Mouse (Mus musculus) hindbrain, embryonic 11.5 days (tissue): ENCODE results near the gene Heatr3. TPM values are rescaled to one million over a fixed set of nuclear protein-coding genes. Genes with fewer than 3 reads are reported as not detected.

ENCODE experiments used
- ATAC-seq: fragments of 200-750 bp; cut with Nextera tagmentation; 2 replicates; pipeline ENCODE4 v1.8.0; 2017; ENCODE audit warnings: mild to moderate bottlenecking, moderate TSS enrichment, moderate library complexity; ENCODE audit not compliant: low FRiP score
- DNase-seq: peaks from one replicate; pipeline ENCODE4 v3.0.0-alpha.2; 2015; ENCODE audit warnings: low spot score
- H3K27ac ChIP-seq: fragments of 300-500 bp; sonication (generic); 2 replicates; pipeline ENCODE4 v1.5.1; 2014; ENCODE audit warnings: mild to moderate bottlenecking, low read depth, low read length
- H3K27me3 ChIP-seq: fragments of 300-500 bp; sonication (generic); 2 replicates; pipeline ENCODE4 v1.6.1; 2014; ENCODE audit warnings: mild to moderate bottlenecking, low read length, moderate library complexity, mixed read lengths; ENCODE audit not compliant: control insufficient read depth, insufficient read depth
- H3K36me3 ChIP-seq: fragments of 300-500 bp; sonication (generic); 2 replicates; pipeline ENCODE4 v1.6.1; 2014; ENCODE audit warnings: mild to moderate bottlenecking, low read length, moderate library complexity, mixed read lengths; ENCODE audit not compliant: control insufficient read depth, insufficient read depth
- H3K4me1 ChIP-seq: fragments of 300-500 bp; sonication (generic); replicated peaks from 2 replicates; pipeline ENCODE4 v1.6.1; 2014; ENCODE audit warnings: low read length, mixed read lengths; ENCODE audit not compliant: control insufficient read depth, insufficient read depth
- H3K4me2 ChIP-seq: fragments of 300-500 bp; sonication (generic); replicated peaks from 2 replicates; pipeline ENCODE4 v1.6.1; 2014; ENCODE audit warnings: mild to moderate bottlenecking, low read depth, low read length
- H3K4me3 ChIP-seq: fragments of 300-500 bp; sonication (generic); 2 replicates; pipeline ENCODE4 v1.5.1; 2014; ENCODE audit warnings: low read depth, low read length
- H3K9ac ChIP-seq: fragments of 300-500 bp; sonication (generic); 2 replicates; pipeline ENCODE4 v1.6.1; 2014; ENCODE audit warnings: low read depth, low read length
- H3K9me3 ChIP-seq: fragments of 300-500 bp; sonication (generic); 2 replicates; pipeline ENCODE4 v1.6.1; 2016; ENCODE audit warnings: low read length; ENCODE audit not compliant: control insufficient read depth
- WGBS: fragments of 180-500 bp; shearing (Covaris S2); extraction: QIAGEN DNeasy Blood & Tissue Kit; methylation state at CpG from one replicate; pipeline ENCODE4 v1.1.7; 2014; 5-methylcytosine and 5-hydroxymethylcytosine counted together
- polyA plus RNA-seq: library from polyadenylated mRNA; unstranded; fragments of >200 nt; fragmentation: Nextera tagmentation; extraction: Ambion mirVana; gene quantifications from 2 replicates; pipeline ENCODE4 v1.2.1, GENCODE M21; 2014

Heatr3 gene
- 47.9 and 48.4 TPM in 2 replicates for polyA plus RNA-seq

GRCm38 (mm10) chr8:88137748-88138484 is at the start of gene Heatr3:
Heatr3 (plus strand) TSS chr8:88137855.
- no peaks in the 10 kb centered on the region for H3K36me3 ChIP-seq
- DNase-seq = peak; percentile 97
- peak within 1 kb of the TSS; percentile 91 for H3K4me3 ChIP-seq
- under 1% methylated on average over 67 of the region's 79 CpGs for WGBS
- H3K9ac ChIP-seq = peak within 1 kb of the TSS; percentile 88
- ATAC-seq = peak; percentile 97
- peak within 1 kb of the TSS; percentile 83 for H3K27ac ChIP-seq
- H3K4me2 ChIP-seq = peak within 1 kb of the TSS; percentile 73
- no peaks in the 10 kb centered on the region for H3K27me3 ChIP-seq
- H3K9me3 ChIP-seq = no peaks in the 10 kb centered on the region
- 0 out of 2 replicates have a peak, but pooled peaks cover 3% of the 10 kb centered on the region for H3K4me1 ChIP-seq

- Histone ChIP-seq H3K27ac (no peak overlapping the region), H3K4me1 (no peaks in the 10 kb centered on the region), H3K36me3 (no peaks in the 10 kb centered on the region), H3K27me3 (no peaks in the 10 kb centered on the region), H3K9ac (no peak overlapping the region), H3K9me3 (no peaks in the 10 kb centered on the region), H3K4me3 (no peak overlapping the region), H3K4me2 (no peak overlapping the region)
- DNase-seq (no peak), ATAC-seq (no peak)
Observed at GRCm38 (mm10) chr8:88088006-88088405, 49.6 kb upstream of the Heatr3 start.

- ATAC-seq (no peak), DNase-seq (no peak)
- 95% methylated on average over 2 of the region's 2 CpGs for WGBS
- Histone ChIP-seq H3K4me1 (no peaks in the 10 kb centered on the region), H3K27me3 (no peaks in the 10 kb centered on the region), H3K36me3 (no peaks in the 10 kb centered on the region), H3K4me3 (no peak overlapping the region), H3K27ac (no peak overlapping the region), H3K4me2 (no peak overlapping the region), H3K9ac (no peak overlapping the region), H3K9me3 (no peaks in the 10 kb centered on the region)
Observed at GRCm38 (mm10) chr8:88091661-88092060, 46.0 kb upstream of the Heatr3 start.

- no peaks in the 10 kb centered on the region for H3K27me3 ChIP-seq
- no peak overlapping the region for H3K9ac ChIP-seq
- 66% methylated on average over 4 of the region's 4 CpGs for WGBS
- H3K27ac ChIP-seq = no peak overlapping the region
- H3K4me1 ChIP-seq = no peaks in the 10 kb centered on the region
- no peaks in the 10 kb centered on the region for H3K9me3 ChIP-seq
- H3K4me3 ChIP-seq = no peak overlapping the region
- DNase-seq (peak; percentile 8), ATAC-seq (no peak)
- H3K36me3 ChIP-seq = no peaks in the 10 kb centered on the region
- H3K4me2 ChIP-seq = no peak overlapping the region
Observed at GRCm38 (mm10) chr8:88093367-88093766, 44.3 kb upstream of the Heatr3 start.

- H3K9ac ChIP-seq = no peak overlapping the region
- no peaks in the 10 kb centered on the region for H3K9me3 ChIP-seq
- no peaks in the 10 kb centered on the region for H3K36me3 ChIP-seq
- DNase-seq (no peak), ATAC-seq (no peak)
- WGBS = 85% methylated on average over 4 of the region's 4 CpGs
- no peak overlapping the region for H3K4me2 ChIP-seq
- H3K27ac ChIP-seq = no peak overlapping the region
- H3K4me1 ChIP-seq = no peaks in the 10 kb centered on the region
- H3K27me3 ChIP-seq = no peaks in the 10 kb centered on the region
- H3K4me3 ChIP-seq = no peak overlapping the region
Observed at GRCm38 (mm10) chr8:88098856-88099255, 38.8 kb upstream of the Heatr3 start.

GRCm38 (mm10) chr8:88099526-88099925 is 38.1 kb upstream of the Heatr3 start:
- Histone ChIP-seq H3K4me3 (no peak overlapping the region), H3K36me3 (no peaks in the 10 kb centered on the region), H3K9me3 (no peaks in the 10 kb centered on the region), H3K27ac (no peak overlapping the region), H3K27me3 (no peaks in the 10 kb centered on the region), H3K9ac (no peak overlapping the region), H3K4me2 (no peak overlapping the region), H3K4me1 (no peaks in the 10 kb centered on the region)
- WGBS = 0% methylated on average over 1 of the region's 1 CpGs
- DNase-seq = peak; percentile 74
- no peak for ATAC-seq

- no peaks in the 10 kb centered on the region for H3K4me1 ChIP-seq
- H3K27me3 ChIP-seq = no peaks in the 10 kb centered on the region
- H3K4me3 ChIP-seq = no peak overlapping the region
- no peaks in the 10 kb centered on the region for H3K36me3 ChIP-seq
- ATAC-seq = no peak
- WGBS = 92% methylated on average over 4 of the region's 4 CpGs
- H3K27ac ChIP-seq = no peak overlapping the region
- DNase-seq = no peak
- no peak overlapping the region for H3K9ac ChIP-seq
- no peaks in the 10 kb centered on the region for H3K9me3 ChIP-seq
- H3K4me2 ChIP-seq = no peak overlapping the region
Observed at GRCm38 (mm10) chr8:88109241-88109640, 28.4 kb upstream of the Heatr3 start.

- ATAC-seq (peak; percentile 100), DNase-seq (peak; percentile 98)
- Histone ChIP-seq H3K4me1 (no peaks in the 10 kb centered on the region), H3K36me3 (peaks cover 2% of the 10 kb centered on the region; the same call in 1 of the 2 replicates), H3K9ac (peak within 1 kb of the TSS; percentile 94), H3K9me3 (no peaks in the 10 kb centered on the region), H3K4me3 (peak within 1 kb of the TSS; percentile 95), H3K4me2 (peak within 1 kb of the TSS; percentile 48), H3K27ac (peak within 1 kb of the TSS; percentile 66; the same call in 1 of the 2 replicates), H3K27me3 (no peaks in the 10 kb centered on the region)
- under 1% methylated on average over 48 of the region's 49 CpGs for WGBS
Observed at GRCm38 (mm10) chr8:88118456-88119036, 19.1 kb upstream of the Heatr3 start, which contains the start of gene Cnep1r1. Cnep1r1 (plus strand) TSS chr8:88118769.

GRCm38 (mm10) chr8:88119076-88119475 is 18.6 kb upstream of the Heatr3 start:
- DNase-seq = no peak
- Histone ChIP-seq H3K9ac (peak overlapping the region; percentile 94), H3K4me1 (no peaks in the 10 kb centered on the region), H3K27me3 (no peaks in the 10 kb centered on the region), H3K27ac (peak overlapping the region; percentile 66; the same call in 1 of the 2 replicates), H3K4me2 (peak overlapping the region; percentile 48), H3K36me3 (peaks cover 2% of the 10 kb centered on the region; the same call in 1 of the 2 replicates), H3K9me3 (no peaks in the 10 kb centered on the region), H3K4me3 (peak overlapping the region; percentile 95)
- WGBS = 4% methylated on average over 11 of the region's 11 CpGs
- no peak for ATAC-seq
